Mouse (Mus musculus) hindbrain, embryonic 15.5 days (tissue): ENCODE measurements at regions not wholly inside any gene's neighbourhood (a gene's known extent, or its start where the extent isn't known, plus 50 kb on each side); places are given as distances from the start of the nearest gene placed in this dataset.

Source experiments
- ATAC-seq: fragments of 200-750 bp; cut with Nextera tagmentation; 2 replicates; pipeline ENCODE4 v1.8.0; 2017; ENCODE audit warnings: low read depth, moderate number of reproducible peaks, moderate TSS enrichment; ENCODE audit not compliant: low FRiP score
- H3K27ac ChIP-seq: fragments of 300-500 bp; sonication (generic); replicated peaks from 2 replicates; pipeline ENCODE4 v1.5.1; 2015; ENCODE audit warnings: mild to moderate bottlenecking, inconsistent platforms
- H3K27me3 ChIP-seq: fragments of 300-500 bp; sonication (generic); 2 replicates; pipeline ENCODE4 v1.6.1; 2015; ENCODE audit warnings: control low read depth, inconsistent platforms
- H3K36me3 ChIP-seq: fragments of 300-500 bp; sonication (generic); 2 replicates; pipeline ENCODE4 v1.6.1; 2015; ENCODE audit warnings: control low read depth, inconsistent platforms
- H3K4me1 ChIP-seq: fragments of 300-500 bp; sonication (generic); replicated peaks from 2 replicates; pipeline ENCODE4 v1.6.1; 2015; ENCODE audit warnings: control low read depth, inconsistent platforms
- H3K4me2 ChIP-seq: fragments of 300-500 bp; sonication (generic); 2 replicates; pipeline ENCODE4 v1.6.1; 2015; ENCODE audit warnings: moderate library complexity, mild to moderate bottlenecking, inconsistent platforms
- H3K4me3 ChIP-seq: fragments of 300-500 bp; sonication (generic); 2 replicates; pipeline ENCODE4 v1.5.1; 2015; ENCODE audit warnings: mild to moderate bottlenecking, inconsistent platforms
- H3K9ac ChIP-seq: fragments of 300-500 bp; sonication (generic); 2 replicates; pipeline ENCODE4 v1.6.1; 2015; ENCODE audit warnings: inconsistent platforms
- H3K9me3 ChIP-seq: fragments of 300-500 bp; sonication (generic); 2 replicates; pipeline ENCODE4 v1.6.1; 2016; ENCODE audit warnings: control low read depth, inconsistent platforms
- WGBS: fragments of 180-500 bp; shearing (Covaris S2); methylation state at CpG from one replicate; pipeline ENCODE4 v1.1.7; 2015; 5-methylcytosine and 5-hydroxymethylcytosine counted together

DNA sequence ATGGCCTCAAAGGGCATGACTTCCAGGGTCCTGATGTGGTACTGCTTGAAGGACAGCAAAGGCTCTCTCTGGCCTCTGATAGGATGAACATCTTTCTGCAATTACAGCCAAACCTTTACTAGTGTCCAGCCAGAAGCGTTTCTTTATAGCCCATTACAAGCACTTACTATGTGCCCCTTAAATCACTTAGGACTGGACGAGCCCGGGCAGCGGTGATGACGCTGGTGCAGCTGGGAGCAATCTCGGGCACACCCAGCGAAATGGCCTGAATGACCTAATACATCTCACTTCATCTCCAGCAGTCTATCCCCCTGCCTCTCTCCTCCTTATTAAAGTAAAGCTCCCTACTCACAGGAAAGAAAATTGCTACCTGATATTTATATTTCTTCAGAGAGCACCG is 69.6 kb upstream of the Sorcs3 start:
- Histone ChIP-seq H3K9ac (no peak overlapping the region), H3K36me3 (no peaks in the 10 kb centered on the region), H3K9me3 (no peaks in the 10 kb centered on the region), H3K4me1 (no peaks in the 10 kb centered on the region), H3K4me2 (no peak overlapping the region), H3K27ac (no peak overlapping the region), H3K27me3 (no peaks in the 10 kb centered on the region), H3K4me3 (no peak overlapping the region)
- WGBS, result 66% methylated on average over 8 of the region's 8 CpGs
- no peak for ATAC-seq

DNA sequence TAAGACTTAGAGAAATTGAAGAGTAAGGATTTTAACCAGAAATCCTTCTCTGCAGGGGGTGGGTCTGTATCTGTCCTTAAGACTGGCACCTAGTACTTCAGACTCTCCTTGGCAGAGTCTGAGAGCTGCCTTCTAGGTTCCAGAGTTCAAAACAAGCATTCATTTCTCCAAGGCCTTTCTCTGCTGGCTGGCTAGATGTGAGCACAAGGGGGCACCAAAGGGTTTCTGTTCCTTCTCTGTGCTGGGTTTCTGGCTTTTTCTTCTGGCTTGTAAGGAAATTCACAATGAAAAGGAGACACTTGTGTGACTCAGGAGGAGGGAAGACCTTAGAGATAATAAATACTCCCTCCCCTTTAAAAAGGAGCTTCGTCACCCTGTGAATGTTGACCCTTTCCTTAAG is 61.7 kb upstream of the Sorcs3 start:
- no peaks in the 10 kb centered on the region for H3K4me1 ChIP-seq
- ATAC-seq, result no peak

More for the DNA sequence above, 61.7 kb upstream of the Sorcs3 start:
- WGBS, result 6% methylated on average over 1 of the region's 1 CpGs
- Histone ChIP-seq H3K9me3 (no peaks in the 10 kb centered on the region), H3K4me2 (no peak overlapping the region), H3K9ac (no peak overlapping the region), H3K36me3 (no peaks in the 10 kb centered on the region), H3K27me3 (no peaks in the 10 kb centered on the region), H3K27ac (no peak overlapping the region), H3K4me3 (no peak overlapping the region)
